Mouse (Mus musculus): Measurements from ENCODE around the gene Kank3.
A peak's percentile ranks its signal among the peaks of the same experiment; 100 is the strongest.

GRCm38 (mm10) chr17:33782067-33782466 is 28.3 kb upstream of the Kank3 start:
- TF ChIP-seq EP300 (IDR thresholded peaks at IDR 0.05), result no peak; the same call in 1 of the 2 replicates
- peak; percentile 43 for TF ChIP-seq CTCF (IDR thresholded peaks at IDR 0.05)

Measured in lung, postnatal 0 days (tissue).